Mouse (Mus musculus): Measurements from ENCODE around the gene Col23a1.

DNA sequence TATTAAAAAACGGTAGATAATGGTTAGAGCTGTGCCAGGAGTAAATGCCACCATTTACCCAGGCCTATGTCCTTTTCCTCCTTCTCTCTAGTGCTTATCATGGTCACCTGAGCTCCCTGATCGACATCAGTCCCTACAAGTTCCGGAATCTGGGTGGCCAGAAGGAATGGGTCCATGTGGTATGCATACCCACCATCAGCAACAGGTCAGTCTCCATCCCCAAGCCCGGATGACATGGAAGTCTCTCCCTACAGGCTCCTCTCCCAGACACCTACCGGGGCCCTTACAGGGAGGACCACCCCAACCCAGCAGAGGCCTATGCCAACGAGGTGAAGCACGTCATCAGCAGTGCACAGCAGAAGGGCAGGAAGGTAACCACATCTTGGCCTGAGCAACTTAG, 302.2 kb downstream of the Col23a1 start:
- TF ChIP-seq GATA2 (IDR thresholded peaks at IDR 0.05; ENCODE audit: borderline replicate concordance, low read depth, low read length) (no peak), CTCF (IDR thresholded peaks at IDR 0.05; ENCODE audit: low read depth, low read length) (no peak), GATA1 (IDR thresholded peaks at IDR 0.05; ENCODE audit: borderline replicate concordance, low read length) (no peak), TAL1 (conservative IDR thresholded peaks at IDR 0.05; ENCODE audit: low read depth, low read length) (no peak), POLR2AphosphoS5 (IDR thresholded peaks at IDR 0.05; ENCODE audit: insufficient replicate concordance, low read depth, low read length) (0 out of 2 replicates have a peak, but pooled peaks have one; percentile 69)
